Mouse (Mus musculus): ENCODE measurements around the gene Btbd9.

DNA sequence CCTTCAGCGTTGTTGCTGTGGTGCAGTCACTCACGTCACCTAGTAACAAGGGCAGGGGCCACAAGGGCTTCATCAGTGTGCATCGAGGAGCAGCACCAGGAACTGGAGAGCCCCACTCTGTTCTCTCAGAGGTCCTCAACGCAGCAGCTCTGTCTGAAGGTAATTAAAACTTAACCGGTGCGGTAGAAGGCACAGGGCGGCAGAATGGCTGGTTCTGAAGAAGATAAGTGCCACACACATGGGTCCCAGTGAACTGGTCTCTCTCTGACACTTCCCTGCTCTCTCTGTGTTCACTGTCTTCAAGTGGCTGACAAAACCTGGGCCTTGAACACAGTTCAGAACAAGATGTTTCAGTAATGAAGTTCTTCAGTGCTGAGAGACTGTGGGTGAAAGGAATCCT, 239.5 kb downstream of the Btbd9 start:
- TF ChIP-seq CTCF (IDR thresholded peaks at IDR 0.05; ENCODE audit: extremely low read depth, insufficient read length, insufficient replicate concordance, low read depth, low read length) (no peak), POLR2A (IDR thresholded peaks at IDR 0.05; ENCODE audit: low read depth, low read length) (no peak)

Data from small intestine, adult 2 months (tissue).